Mouse (Mus musculus): Measurements from ENCODE around the gene Wbp1.

Wbp1 gene

DNA sequence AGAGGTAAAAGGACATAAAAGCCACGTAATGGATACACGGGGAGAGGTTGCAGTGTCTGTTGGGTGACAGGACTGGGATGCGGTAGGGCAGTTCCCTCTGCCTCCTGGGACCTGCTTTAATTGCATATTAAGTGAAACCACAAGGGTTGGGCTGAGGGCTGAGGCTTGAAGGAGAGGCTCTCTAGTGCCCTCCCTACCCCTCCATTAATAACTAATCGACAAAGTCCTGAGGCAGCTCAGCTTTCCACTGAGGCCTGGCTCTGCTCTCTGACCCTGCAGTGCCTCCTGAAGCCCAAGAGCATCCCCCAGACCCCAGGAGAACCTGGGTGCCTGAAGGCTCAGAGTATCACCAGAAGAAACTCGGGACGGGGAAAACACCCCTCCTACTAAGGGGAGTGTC, 36.9 kb downstream of the Wbp1 start:
- DNase-seq (ENCODE audit: low read depth, low spot score): no peak

DNA sequence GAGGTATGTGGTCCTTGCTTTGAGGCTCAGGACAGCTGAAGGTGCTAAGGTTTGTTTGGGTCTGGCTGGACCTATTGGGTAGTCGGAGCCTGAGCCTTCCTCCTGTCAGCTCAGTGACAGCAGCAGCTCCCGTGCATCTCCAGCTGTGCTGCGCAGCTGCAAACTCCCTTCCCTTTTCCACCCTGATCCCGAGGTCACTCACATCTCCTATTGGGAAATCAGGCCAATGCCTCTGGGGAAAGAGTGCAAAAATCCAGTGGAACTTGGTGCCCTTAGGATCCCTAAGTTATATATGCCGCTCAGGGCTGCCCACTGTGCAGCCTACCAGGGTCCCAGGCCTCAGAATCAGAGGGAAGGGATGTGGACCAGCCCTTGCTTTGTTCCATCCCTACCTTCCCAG, 37.9 kb downstream of the Wbp1 start:
- no peak for DNase-seq (ENCODE audit: low read depth, low spot score)

DNA sequence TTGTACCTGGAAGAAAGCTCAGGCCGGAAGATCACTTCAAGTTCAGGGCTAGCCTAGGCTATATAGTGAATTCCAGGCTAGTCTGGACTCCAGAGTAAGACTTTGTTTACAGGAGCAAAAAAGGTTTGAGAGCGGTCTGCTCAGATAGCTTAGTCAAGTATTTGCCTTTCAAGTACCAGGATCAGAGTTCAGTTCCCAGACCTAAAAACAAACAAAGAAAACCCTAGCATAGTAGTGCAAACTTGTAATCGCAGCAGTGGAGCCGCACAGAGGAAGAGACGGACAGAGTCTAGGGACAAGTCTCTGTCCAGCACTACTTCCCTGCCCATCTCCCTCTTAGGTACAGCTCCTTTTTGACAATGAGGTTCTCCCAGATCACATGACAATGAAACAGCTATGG, 41.1 kb downstream of the Wbp1 start:
- no peak for DNase-seq (ENCODE audit: low read depth, low spot score)

DNA sequence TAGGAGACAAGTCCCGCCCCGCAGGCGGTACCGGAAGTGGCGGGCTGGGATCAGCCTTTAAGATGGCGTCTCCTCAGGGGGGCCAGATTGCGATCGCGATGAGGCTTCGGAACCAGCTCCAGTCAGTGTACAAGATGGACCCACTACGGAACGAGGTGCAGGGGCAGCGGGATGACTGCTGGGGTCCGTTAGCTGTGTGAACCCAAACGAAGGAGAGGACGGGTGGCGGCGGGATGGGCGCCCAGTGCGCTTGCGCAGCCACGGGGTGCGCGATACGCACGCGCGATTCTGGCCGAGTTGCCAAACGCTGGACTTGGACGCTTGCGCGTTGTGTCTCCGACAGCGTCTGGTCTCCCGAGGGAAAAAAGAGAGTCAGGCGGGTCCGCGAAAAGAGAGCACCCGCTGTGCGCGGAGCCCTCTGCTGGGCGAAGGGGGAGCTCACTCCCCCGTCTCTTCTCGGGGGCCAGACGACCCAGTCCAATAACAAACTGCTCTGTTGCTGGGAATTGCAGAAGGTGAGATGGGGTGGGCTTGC, 43.0 kb downstream of the Wbp1 start:
- DNase-seq (ENCODE audit: low read depth, low spot score): peak; percentile 98

DNA sequence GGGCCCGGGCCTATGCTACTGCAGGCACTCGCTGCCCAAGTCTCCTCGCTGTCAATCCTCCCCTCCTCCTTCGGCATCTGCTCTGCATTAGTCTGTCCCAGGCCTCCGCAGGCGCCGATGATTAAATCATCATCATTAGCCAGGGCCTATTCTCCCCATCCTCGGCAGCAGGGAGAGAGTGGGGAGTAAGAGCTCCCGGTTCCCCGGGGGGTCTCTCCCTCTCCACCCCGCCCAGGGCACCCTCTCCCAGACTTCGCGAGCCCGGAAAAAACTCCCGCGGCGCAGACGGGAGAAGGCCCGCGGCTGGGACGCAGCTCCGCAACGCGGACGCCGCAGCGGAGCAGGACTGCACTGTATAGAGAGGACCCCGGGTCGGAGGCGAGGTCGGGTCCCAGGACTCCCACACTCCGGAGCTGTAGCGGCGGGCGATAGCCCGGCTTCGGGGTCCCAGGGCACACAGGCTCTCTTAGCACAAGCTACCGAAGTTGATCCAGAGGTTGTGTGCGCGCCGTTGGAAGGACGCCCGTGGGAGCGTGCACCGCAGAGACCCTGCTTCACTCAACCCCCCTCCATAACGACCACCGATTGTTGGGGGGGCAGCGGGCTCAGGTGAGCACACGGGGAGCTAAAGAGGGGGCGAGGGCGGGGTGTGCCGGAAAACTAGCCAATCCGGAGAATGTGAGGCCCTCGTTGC, 43.6 kb downstream of the Wbp1 start, which contains the start of gene Pcgf1:
Gene Pcgf1 (plus strand): TSS at position 240 of the 694 bp plus-strand sequence.
- DNase-seq (ENCODE audit: low read depth, low spot score): no peak

DNA sequence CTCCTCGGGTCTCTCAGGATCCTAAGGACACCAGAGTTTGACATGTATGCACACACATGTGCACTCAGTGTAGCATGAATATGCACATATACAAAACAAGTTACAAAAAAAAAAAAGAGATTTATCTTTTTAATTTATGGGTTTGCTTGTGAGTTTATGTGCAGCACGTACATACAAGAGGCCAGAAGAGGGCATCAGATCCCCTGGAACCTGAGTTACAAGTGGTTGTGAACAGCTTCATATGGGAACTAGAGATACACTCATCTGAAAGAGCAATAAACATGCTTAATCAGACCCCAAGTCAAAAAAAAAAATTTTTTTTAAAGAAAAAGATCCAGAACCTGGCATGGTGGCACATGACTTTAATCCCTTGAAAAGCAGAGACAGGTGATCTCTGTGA, 46.4 kb downstream of the Wbp1 start:
- DNase-seq (ENCODE audit: low read depth, low spot score): no peak

DNA sequence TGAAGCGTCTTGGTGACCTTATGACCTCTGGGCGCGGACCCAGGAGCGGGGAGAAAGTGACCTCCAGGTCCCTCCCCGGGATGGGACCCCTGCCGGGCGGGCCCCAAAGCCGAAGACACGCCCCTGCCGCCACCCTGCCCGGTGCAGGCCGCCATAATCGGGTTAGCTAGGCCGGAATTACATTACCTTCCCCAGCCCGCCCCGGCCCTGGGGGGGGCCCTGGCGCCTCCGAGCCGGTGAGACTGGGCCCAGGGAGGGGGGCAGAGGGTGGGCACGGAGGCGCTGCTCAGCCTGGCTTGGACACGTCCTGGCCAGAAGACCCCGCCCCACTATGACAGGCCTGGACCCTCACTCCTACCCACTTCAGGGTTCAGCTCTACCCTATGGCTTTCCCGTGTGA, 50.1 kb downstream of the Wbp1 start:
- DNase-seq (ENCODE audit: low read depth, low spot score): peak; percentile 27

DNA sequence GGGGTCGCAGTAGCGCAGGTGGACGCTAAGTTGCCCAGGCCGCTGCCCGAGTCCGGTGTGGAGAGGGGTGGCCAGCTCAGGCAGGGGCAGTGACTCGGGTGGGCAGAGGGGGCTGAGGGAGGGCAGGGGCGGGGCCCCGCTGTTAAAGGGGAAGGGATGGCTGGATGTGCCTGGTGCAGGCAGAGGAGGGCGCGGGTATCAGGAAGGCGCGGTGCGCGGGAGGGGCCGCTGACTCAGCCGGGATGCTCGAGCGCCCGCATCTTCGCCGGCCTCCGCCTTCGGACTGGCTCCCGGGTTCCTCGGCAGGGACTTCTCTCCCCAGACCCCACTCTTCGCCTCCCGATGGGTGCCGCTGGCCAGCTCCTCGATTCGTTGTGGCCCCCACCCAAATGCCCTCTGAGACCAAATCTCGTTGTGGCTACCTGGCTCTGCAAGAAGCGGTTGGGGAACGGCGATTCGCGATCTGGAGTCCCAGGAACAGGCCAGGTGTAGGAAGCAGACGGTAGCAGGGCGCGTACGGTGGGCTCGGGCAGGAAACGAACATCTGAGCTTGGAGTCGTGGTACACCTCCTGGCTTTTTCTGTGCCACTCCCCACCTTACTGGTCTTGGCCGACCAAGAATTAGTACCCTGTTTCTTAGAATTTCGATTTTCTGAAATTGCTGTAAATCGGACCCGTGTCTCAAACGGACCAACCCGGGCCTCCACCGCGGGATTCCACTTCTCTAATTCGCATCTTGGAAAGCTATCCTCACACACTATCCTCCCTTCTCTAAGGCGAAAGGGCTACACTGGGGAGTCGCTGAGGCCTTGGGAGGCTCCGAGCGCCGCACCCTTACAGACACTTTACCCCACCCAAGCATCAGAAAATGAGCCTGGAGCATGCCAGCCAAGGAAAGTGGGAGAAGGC, 50.8 kb downstream of the Wbp1 start:
- peak; percentile 81 for DNase-seq (ENCODE audit: low read depth, low spot score)

DNA sequence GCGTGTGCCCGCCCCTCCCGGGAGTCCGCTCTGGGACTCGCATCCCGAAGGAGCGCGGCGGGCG, 51.3 kb downstream of the Wbp1 start, which contains the start of gene Tlx2:
Gene Tlx2 (minus strand): TSS at position 47 of the 64 bp plus-strand sequence.
- no peak for DNase-seq (ENCODE audit: low read depth, low spot score)

DNA sequence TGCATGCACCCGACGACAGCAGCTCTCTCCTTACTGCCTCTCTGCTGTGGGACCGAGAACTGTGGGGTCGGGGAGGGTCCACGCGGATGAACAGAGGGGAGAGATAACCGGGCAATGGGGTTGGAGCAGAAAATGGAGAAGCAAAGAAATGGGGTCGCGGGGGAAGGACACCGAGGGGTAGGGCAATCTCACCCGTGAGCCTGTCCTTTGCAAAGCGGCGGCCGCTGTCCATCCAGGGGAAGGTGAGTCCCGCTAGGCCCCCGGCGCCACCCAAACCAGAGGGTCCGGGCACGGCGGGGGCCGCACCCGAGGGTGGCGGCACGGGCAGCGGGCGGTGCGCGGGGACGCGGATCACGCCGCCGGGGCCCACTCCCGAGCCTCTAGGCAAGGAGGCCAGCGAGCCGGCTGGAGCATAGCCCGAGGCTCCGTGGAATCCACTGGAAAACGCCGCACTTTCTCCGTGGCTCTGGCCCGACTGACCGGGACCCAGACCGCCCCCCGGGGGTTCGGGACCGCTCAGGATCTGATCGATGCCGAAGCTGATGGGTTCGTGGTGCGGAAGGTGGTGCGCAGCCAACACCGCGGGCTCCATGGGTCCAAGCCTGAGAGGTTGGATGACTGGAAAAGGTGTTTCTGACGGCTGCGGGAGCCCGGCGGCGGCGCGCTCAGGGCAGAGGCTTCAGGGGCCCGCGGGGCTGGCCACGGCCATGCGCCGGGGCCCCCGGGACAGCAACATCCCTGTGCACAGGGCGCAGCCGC, 51.7 kb downstream of the Wbp1 start:
- peak; percentile 52 for DNase-seq (ENCODE audit: low read depth, low spot score)
